Mouse (Mus musculus) forebrain, embryonic 14.5 days (tissue): ENCODE measurements around the gene Tcf7. TPM values are rescaled to one million over a fixed set of nuclear protein-coding genes. Genes with fewer than 3 reads are reported as not detected.
A peak's percentile ranks its signal among the peaks of the same experiment; 100 is the strongest.

ENCODE experiments used
- ATAC-seq: fragments of 200-750 bp; cut with Nextera tagmentation; 2 replicates; pipeline ENCODE4 v1.8.0; 2017; ENCODE audit warnings: mild to moderate bottlenecking, moderate library complexity
- DNase-seq: peaks from one replicate; pipeline ENCODE4 v3.0.0-alpha.2; 2015; ENCODE audit warnings: low spot score
- H3K27ac ChIP-seq: fragments of 300-500 bp; sonication (generic); 2 replicates; pipeline ENCODE4 v1.5.1; 2014; ENCODE audit warnings: low read depth, mild to moderate bottlenecking, control low read depth, low read length, moderate library complexity
- H3K27me3 ChIP-seq: fragments of 300-500 bp; sonication (generic); replicated peaks from 2 replicates; pipeline ENCODE4 v1.6.1; 2014; ENCODE audit warnings: low read length, control low read depth, mixed read lengths; ENCODE audit not compliant: control insufficient read depth, insufficient read depth
- H3K36me3 ChIP-seq: fragments of 300-500 bp; sonication (generic); 2 replicates; pipeline ENCODE4 v1.6.1; 2014; ENCODE audit warnings: low read length, control low read depth; ENCODE audit not compliant: control insufficient read depth, insufficient read depth
- H3K4me1 ChIP-seq: fragments of 300-500 bp; sonication (generic); 2 replicates; pipeline ENCODE4 v1.6.1; 2014; ENCODE audit warnings: antibody characterized with exemption, low read length, control low read depth; ENCODE audit not compliant: control insufficient read depth, insufficient read depth
- H3K4me2 ChIP-seq: fragments of 300-500 bp; sonication (generic); 2 replicates; pipeline ENCODE4 v1.6.1; 2014; ENCODE audit warnings: mild to moderate bottlenecking, control low read depth, low read length
- H3K4me3 ChIP-seq: fragments of 300-500 bp; sonication (generic); 2 replicates; pipeline ENCODE4 v1.5.1; 2014; ENCODE audit warnings: low read depth, low read length, control low read depth
- H3K9ac ChIP-seq: fragments of 300-500 bp; sonication (generic); 2 replicates; pipeline ENCODE4 v1.6.1; 2014; ENCODE audit warnings: mild to moderate bottlenecking, low read length, control low read depth, moderate library complexity
- H3K9me3 ChIP-seq: fragments of 300-500 bp; sonication (generic); replicated peaks from 2 replicates; pipeline ENCODE4 v1.6.1; 2016; ENCODE audit warnings: low read length, control low read depth, mixed read lengths; ENCODE audit not compliant: control insufficient read depth
- WGBS: fragments of 180-500 bp; shearing (Covaris S2); extraction: QIAGEN DNeasy Blood & Tissue Kit; methylation state at CpG from one replicate; pipeline ENCODE4 v1.1.7; 2014; 5-methylcytosine and 5-hydroxymethylcytosine counted together
- polyA plus RNA-seq: library from polyadenylated mRNA; unstranded; fragments of >200 nt; fragmentation: Nextera tagmentation; extraction: Ambion mirVana; gene quantifications from 2 replicates; pipeline ENCODE4 v1.2.1, GENCODE M21; 2014

Gene Tcf7
- polyA plus RNA-seq, 1 experiment from 2014 or later, result 2.6 TPM

DNA sequence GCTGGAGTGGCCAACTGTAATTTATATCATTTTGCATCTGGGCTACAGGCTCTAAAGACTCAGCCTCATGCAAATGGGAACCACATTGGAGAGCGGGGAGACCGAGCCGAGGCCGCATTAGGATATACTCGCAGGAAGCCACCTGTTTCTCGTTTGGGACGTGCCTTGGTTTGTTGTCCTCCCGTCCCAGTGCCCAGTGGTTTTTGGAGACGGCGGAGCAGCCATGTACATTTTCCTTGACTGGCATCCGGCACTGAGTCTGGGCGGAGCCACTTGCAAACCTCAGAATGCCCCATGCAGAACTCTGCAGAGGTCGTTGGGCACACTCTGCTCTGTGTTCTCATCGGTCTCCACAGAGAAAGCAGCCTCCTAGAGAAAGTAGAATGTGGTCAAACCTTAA, 27.9 kb upstream of the Tcf7 start:
- H3K9ac ChIP-seq, result no peak overlapping the region
- no peak for DNase-seq
- no peak overlapping the region for H3K27ac ChIP-seq
- WGBS, result 80% methylated on average over 14 of the region's 14 CpGs
- H3K36me3 ChIP-seq, result no peaks in the 10 kb centered on the region
- no peak overlapping the region for H3K4me3 ChIP-seq
- H3K4me2 ChIP-seq, result no peak overlapping the region
- no peaks in the 10 kb centered on the region for H3K27me3 ChIP-seq
- no peak for ATAC-seq
- H3K4me1 ChIP-seq, result no peaks in the 10 kb centered on the region
- no peaks in the 10 kb centered on the region for H3K9me3 ChIP-seq

DNA sequence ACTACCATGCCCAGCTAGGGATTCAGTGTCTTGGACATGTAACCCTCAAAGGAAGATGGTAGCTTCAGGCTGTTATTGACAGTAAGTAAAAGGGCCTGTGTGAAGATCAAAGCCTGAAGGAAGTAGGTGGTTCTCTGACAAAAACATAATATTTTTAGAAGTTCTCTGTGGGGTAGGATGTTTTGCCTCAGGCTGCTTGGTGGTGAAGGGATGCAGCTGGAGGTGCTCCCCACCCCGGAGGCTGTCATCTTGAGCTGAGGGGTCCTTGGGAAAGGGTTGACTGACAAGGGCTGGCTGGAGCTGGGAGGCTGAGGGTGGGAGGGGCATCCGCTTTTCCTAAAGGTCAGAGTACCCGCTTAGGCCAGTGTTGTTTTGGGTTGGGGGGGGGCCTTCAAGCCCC, 26.7 kb upstream of the Tcf7 start:
- ATAC-seq, result no peak

GRCm38 (mm10) chr11:52306431-52306830, 23.6 kb upstream of the Tcf7 start:
- H3K9ac ChIP-seq, result no peak overlapping the region
- no peaks in the 10 kb centered on the region for H3K27me3 ChIP-seq
- H3K9me3 ChIP-seq, result no peaks in the 10 kb centered on the region
- no peak for ATAC-seq
- no peak overlapping the region for H3K4me2 ChIP-seq
- H3K27ac ChIP-seq, result no peak overlapping the region
- H3K36me3 ChIP-seq, result no peaks in the 10 kb centered on the region
- 88% methylated on average over 7 of the region's 7 CpGs for WGBS
- no peaks in the 10 kb centered on the region for H3K4me1 ChIP-seq
- no peak overlapping the region for H3K4me3 ChIP-seq
- no peak for DNase-seq

More for the DNA sequence above, 26.7 kb upstream of the Tcf7 start:
- 71% methylated on average over 3 of the region's 3 CpGs for WGBS
- Histone ChIP-seq H3K27me3 (no peaks in the 10 kb centered on the region), H3K36me3 (no peaks in the 10 kb centered on the region), H3K4me2 (no peak overlapping the region), H3K4me3 (no peak overlapping the region), H3K4me1 (no peaks in the 10 kb centered on the region), H3K27ac (no peak overlapping the region), H3K9ac (no peak overlapping the region), H3K9me3 (no peaks in the 10 kb centered on the region)
- no peak for DNase-seq

GRCm38 (mm10) chr11:52305266-52305665, 22.5 kb upstream of the Tcf7 start:
- Histone ChIP-seq H3K9me3 (no peaks in the 10 kb centered on the region), H3K36me3 (no peaks in the 10 kb centered on the region), H3K4me2 (no peak overlapping the region), H3K4me1 (no peaks in the 10 kb centered on the region), H3K27ac (no peak overlapping the region), H3K9ac (no peak overlapping the region), H3K4me3 (no peak overlapping the region), H3K27me3 (no peaks in the 10 kb centered on the region)
- DNase-seq (no peak), ATAC-seq (no peak)
- 52% methylated on average over 4 of the region's 4 CpGs for WGBS

DNA sequence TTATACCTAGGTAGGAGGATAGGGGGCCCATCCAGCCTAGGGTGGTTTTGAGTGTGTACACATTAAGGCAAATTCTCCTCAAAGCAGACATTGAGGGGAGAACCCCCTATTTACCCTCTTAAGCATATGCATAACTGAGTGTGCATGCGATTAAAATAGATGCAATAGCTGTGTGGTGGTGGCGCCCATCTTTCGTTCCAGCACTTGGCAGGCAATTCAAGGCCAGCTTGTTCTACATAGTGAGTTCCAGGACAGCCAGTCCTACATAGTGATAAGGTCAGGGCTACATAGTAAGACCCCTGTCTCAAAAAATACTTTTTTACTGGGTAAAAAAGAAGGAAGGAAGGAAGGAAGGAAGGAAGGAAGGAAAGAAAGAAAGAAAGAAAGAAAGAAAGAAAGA, 19.9 kb upstream of the Tcf7 start:
- DNase-seq, result no peak
- no peak overlapping the region for H3K4me3 ChIP-seq
- no peaks in the 10 kb centered on the region for H3K4me1 ChIP-seq
- no peaks in the 10 kb centered on the region for H3K27me3 ChIP-seq
- H3K9ac ChIP-seq, result no peak overlapping the region
- no peak for ATAC-seq
- no peak overlapping the region for H3K27ac ChIP-seq
- H3K9me3 ChIP-seq, result no peaks in the 10 kb centered on the region
- 94% methylated on average over 3 of the region's 3 CpGs for WGBS
- no peaks in the 10 kb centered on the region for H3K36me3 ChIP-seq
- no peak overlapping the region for H3K4me2 ChIP-seq

- 69% methylated on average over 7 of the region's 7 CpGs for WGBS
- Histone ChIP-seq H3K4me2 (no peak overlapping the region), H3K27ac (no peak overlapping the region), H3K4me1 (no peaks in the 10 kb centered on the region), H3K9ac (no peak overlapping the region), H3K36me3 (no peaks in the 10 kb centered on the region), H3K4me3 (no peak overlapping the region), H3K27me3 (no peaks in the 10 kb centered on the region), H3K9me3 (no peaks in the 10 kb centered on the region)
- DNase-seq (no peak), ATAC-seq (no peak)
These were observed 16.9 kb upstream of the Tcf7 start for GRCm38 (mm10) chr11:52299687-52300086.

GRCm38 (mm10) chr11:52298955-52299354, 16.1 kb upstream of the Tcf7 start:
- no peaks in the 10 kb centered on the region for H3K9me3 ChIP-seq

GRCm38 (mm10) chr11:52297352-52297751, 14.5 kb upstream of the Tcf7 start:
- ATAC-seq, result peak; percentile 80
- Histone ChIP-seq H3K4me1 (no peaks in the 10 kb centered on the region), H3K27ac (no peak overlapping the region), H3K9ac (no peak overlapping the region), H3K9me3 (no peaks in the 10 kb centered on the region), H3K36me3 (no peaks in the 10 kb centered on the region), H3K27me3 (no peaks in the 10 kb centered on the region), H3K4me3 (no peak overlapping the region), H3K4me2 (no peak overlapping the region)
- WGBS, result 13% methylated on average over 9 of the region's 9 CpGs
- DNase-seq, result peak; percentile 67

More at GRCm38 (mm10) chr11:52298955-52299354, 16.1 kb upstream of the Tcf7 start:
- Histone ChIP-seq H3K9ac (no peak overlapping the region), H3K4me2 (no peak overlapping the region), H3K36me3 (no peaks in the 10 kb centered on the region), H3K27me3 (no peaks in the 10 kb centered on the region), H3K27ac (no peak overlapping the region), H3K4me1 (no peaks in the 10 kb centered on the region), H3K4me3 (no peak overlapping the region)
- ATAC-seq (no peak), DNase-seq (no peak)
- 75% methylated on average over 9 of the region's 9 CpGs for WGBS

GRCm38 (mm10) chr11:52294103-52294502, 11.3 kb upstream of the Tcf7 start:
- ATAC-seq, result no peak
- Histone ChIP-seq H3K27ac (no peak overlapping the region), H3K36me3 (no peaks in the 10 kb centered on the region), H3K4me3 (no peak overlapping the region), H3K27me3 (no peaks in the 10 kb centered on the region), H3K4me1 (no peaks in the 10 kb centered on the region), H3K4me2 (no peak overlapping the region), H3K9me3 (no peaks in the 10 kb centered on the region), H3K9ac (no peak overlapping the region)
- WGBS, result 85% methylated on average over 9 of the region's 9 CpGs
- DNase-seq, result no peak
